Mouse (Mus musculus): Measurements from ENCODE around the gene Tbc1d8. TPM values are rescaled to one million over a fixed set of nuclear protein-coding genes. Genes with fewer than 3 reads are reported as not detected.

Tbc1d8 gene
- total and polyA plus RNA-seq, 2 experiments from 2014 or later: 7.7 to 19.3 TPM

DNA sequence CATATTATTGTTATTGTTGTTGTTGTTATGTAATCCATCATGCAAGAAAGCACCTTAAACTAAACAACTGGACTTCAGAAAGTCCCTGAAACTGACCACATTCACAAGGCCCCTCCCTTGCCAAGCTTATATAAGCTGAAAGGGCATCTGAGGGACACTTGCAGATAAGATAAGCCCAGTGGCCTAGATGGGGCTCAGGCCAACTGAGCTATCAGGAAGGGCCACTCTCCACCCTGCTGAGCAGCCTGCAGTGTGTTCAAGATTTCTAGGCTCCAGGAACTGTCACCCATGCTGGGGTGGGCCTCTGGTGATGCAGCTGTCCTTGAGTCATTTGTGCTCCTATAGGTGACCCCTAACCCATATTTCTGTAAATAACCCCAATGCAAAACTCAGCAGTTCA is 39.9 kb downstream of the Tbc1d8 start:
- no peak for ATAC-seq
- no peaks in the 10 kb centered on the region for H3K27me3 ChIP-seq (ENCODE audit: insufficient read depth, low read length)
- no peaks in the 10 kb centered on the region for H3K9me3 ChIP-seq (ENCODE audit: low read length)
- no peak overlapping the region for H3K4me2 ChIP-seq (ENCODE audit: low read depth)
- H3K27ac ChIP-seq (ENCODE audit: low read depth, low read length): no peak overlapping the region
- no peak overlapping the region for H3K4me3 ChIP-seq (ENCODE audit: low read depth, low read length)
- peaks cover 16% of the 10 kb centered on the region for H3K4me1 ChIP-seq (ENCODE audit: insufficient read depth)
- no peaks in the 10 kb centered on the region for H3K36me3 ChIP-seq (ENCODE audit: insufficient read depth)
- no peak overlapping the region for H3K9ac ChIP-seq
- DNase-seq: no peak
- no peak for TF ChIP-seq CTCF (IDR thresholded peaks at IDR 0.05; ENCODE audit: low read depth)

DNA sequence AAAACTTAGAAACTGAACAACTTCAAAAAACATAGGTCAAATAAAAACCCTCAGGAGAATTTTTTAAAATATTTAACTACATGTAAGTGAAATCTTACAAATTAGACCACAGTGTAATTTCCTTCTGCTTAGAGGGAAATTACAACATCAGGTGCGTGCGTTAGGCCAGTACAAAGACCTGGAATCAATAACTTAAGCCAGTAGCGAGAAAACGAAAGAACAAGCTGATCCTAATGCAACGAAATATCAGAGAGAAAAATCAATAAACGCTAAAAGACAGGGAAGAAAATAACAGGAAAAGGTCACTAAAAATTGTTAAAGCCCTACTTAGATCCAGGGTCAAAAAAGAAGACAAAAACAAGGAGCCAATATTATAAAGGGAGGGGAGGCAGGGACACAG is 44.3 kb downstream of the Tbc1d8 start:
- Histone ChIP-seq H3K4me1 (ENCODE audit: insufficient read depth) (no peaks in the 10 kb centered on the region), H3K9me3 (ENCODE audit: low read length) (no peaks in the 10 kb centered on the region), H3K36me3 (ENCODE audit: insufficient read depth) (no peaks in the 10 kb centered on the region), H3K4me3 (ENCODE audit: low read depth, low read length) (no peak overlapping the region), H3K9ac (no peak overlapping the region), H3K27me3 (ENCODE audit: insufficient read depth, low read length) (no peaks in the 10 kb centered on the region), H3K4me2 (ENCODE audit: low read depth) (no peak overlapping the region), H3K27ac (ENCODE audit: low read depth, low read length) (no peak overlapping the region)
- TF ChIP-seq CTCF (IDR thresholded peaks at IDR 0.05; ENCODE audit: low read depth): no peak
- DNase-seq: no peak
- WGBS: 87% methylated on average over 6 of the region's 6 CpGs
- ATAC-seq: no peak

DNA sequence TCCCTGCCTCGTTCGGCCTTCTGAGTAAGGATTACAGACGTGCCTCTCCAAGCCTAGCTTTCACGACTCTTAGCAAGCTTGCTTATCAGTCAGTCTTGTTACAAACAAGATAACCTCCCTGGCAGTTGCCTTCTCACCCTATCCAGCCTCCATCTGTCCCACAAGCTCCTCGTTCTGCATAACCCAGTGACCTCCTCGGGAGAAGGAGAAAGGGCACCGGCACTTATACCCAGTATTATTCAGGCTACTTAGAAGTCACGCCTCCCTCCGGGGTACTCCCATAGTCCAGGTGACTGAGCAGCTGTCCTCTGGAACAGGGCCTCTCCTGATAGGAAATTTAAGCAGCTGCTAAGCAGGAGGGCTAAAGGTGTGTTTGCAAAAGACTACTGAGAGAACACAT is 48.5 kb downstream of the Tbc1d8 start:
- no peak for ATAC-seq
- Histone ChIP-seq H3K9me3 (ENCODE audit: low read length) (no peaks in the 10 kb centered on the region), H3K27me3 (ENCODE audit: insufficient read depth, low read length) (no peaks in the 10 kb centered on the region), H3K27ac (ENCODE audit: low read depth, low read length) (no peak overlapping the region), H3K9ac (no peak overlapping the region), H3K4me1 (ENCODE audit: insufficient read depth) (no peaks in the 10 kb centered on the region), H3K36me3 (ENCODE audit: insufficient read depth) (no peaks in the 10 kb centered on the region), H3K4me2 (ENCODE audit: low read depth) (no peak overlapping the region), H3K4me3 (ENCODE audit: low read depth, low read length) (no peak overlapping the region)
- DNase-seq: no peak
- TF ChIP-seq CTCF (IDR thresholded peaks at IDR 0.05; ENCODE audit: low read depth): no peak
- 77% methylated on average over 9 of the region's 9 CpGs for WGBS

DNA sequence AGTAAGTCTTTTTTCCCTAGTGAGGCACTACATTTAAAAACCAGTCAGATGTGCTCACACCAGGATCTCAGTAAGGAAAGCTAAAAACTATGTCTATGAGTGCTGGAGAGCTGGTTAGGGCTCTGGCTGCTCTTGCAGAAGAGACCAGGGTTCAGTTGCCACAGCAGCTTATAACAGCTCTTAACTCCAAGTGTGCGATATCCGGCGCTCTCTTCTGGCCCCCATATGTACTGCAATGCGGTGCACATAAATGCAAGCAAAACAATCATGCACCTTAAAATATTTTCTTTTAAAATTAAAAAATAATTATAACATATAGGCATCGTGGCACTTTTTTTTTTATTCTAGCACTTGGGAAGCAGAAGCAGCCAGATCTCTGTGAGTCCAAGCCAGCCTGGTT is 49.5 kb downstream of the Tbc1d8 start:
- H3K4me1 ChIP-seq (ENCODE audit: insufficient read depth): no peaks in the 10 kb centered on the region
- 95% methylated on average over 5 of the region's 5 CpGs for WGBS
- H3K4me3 ChIP-seq (ENCODE audit: low read depth, low read length): no peak overlapping the region
- ATAC-seq (no peak), DNase-seq (no peak)
- no peak overlapping the region for H3K27ac ChIP-seq (ENCODE audit: low read depth, low read length)
- no peak for TF ChIP-seq CTCF (IDR thresholded peaks at IDR 0.05; ENCODE audit: low read depth)
- H3K27me3 ChIP-seq (ENCODE audit: insufficient read depth, low read length): no peaks in the 10 kb centered on the region
- no peak overlapping the region for H3K4me2 ChIP-seq (ENCODE audit: low read depth)
- no peaks in the 10 kb centered on the region for H3K36me3 ChIP-seq (ENCODE audit: insufficient read depth)
- no peaks in the 10 kb centered on the region for H3K9me3 ChIP-seq (ENCODE audit: low read length)
- no peak overlapping the region for H3K9ac ChIP-seq

DNA sequence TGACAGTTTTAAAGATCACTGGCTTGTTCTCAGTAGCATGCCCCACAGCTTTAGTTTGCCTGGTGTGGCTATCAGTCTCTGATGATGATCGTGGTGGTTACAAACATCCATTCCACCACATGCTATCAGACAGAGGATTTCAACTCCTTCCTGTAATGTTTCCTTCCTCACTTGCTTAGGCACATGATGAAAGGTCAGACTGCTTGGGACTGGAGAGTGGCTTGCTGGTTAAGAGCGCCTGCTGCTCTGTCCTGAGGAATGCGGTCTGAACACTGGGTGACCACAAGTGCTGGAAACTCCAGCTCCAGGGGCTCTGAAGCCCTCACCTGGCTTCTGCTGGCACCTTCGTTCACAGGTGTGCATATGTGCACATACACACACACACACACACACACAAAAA is 50.3 kb downstream of the Tbc1d8 start:
- no peak overlapping the region for H3K4me2 ChIP-seq (ENCODE audit: low read depth)
- TF ChIP-seq CTCF (IDR thresholded peaks at IDR 0.05; ENCODE audit: low read depth): no peak
- no peaks in the 10 kb centered on the region for H3K4me1 ChIP-seq (ENCODE audit: insufficient read depth)
- H3K9me3 ChIP-seq (ENCODE audit: low read length): no peaks in the 10 kb centered on the region
- ATAC-seq (no peak), DNase-seq (no peak)
- no peak overlapping the region for H3K4me3 ChIP-seq (ENCODE audit: low read depth, low read length)
- H3K27ac ChIP-seq (ENCODE audit: low read depth, low read length): no peak overlapping the region
- 90% methylated on average over 4 of the region's 4 CpGs for WGBS
- no peak overlapping the region for H3K9ac ChIP-seq
- H3K27me3 ChIP-seq (ENCODE audit: insufficient read depth, low read length): no peaks in the 10 kb centered on the region
- H3K36me3 ChIP-seq (ENCODE audit: insufficient read depth): no peaks in the 10 kb centered on the region

DNA sequence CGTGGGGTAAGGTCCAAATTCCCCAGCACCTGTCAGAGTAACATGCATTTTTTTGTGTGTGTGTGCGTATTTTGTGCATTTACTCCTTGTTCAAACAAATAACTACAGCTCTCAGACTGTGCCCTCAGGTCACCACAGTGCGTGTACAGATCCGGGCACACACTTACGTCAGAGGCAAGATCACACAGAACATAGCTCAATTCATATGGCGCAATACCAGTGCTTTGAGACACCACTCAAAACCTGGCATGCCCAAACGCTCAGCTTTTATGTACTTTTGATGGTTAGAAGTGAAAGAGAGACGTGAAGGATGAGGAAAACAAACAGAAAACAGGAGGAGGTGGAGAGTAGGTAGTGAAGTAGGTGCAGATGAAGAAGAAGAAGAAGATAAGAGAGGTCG is 53.1 kb downstream of the Tbc1d8 start:
- no peak for DNase-seq
- H3K4me2 ChIP-seq (ENCODE audit: low read depth): no peak overlapping the region
- no peak overlapping the region for H3K4me3 ChIP-seq (ENCODE audit: low read depth, low read length)
- TF ChIP-seq CTCF (IDR thresholded peaks at IDR 0.05; ENCODE audit: low read depth): no peak
- H3K9ac ChIP-seq: no peak overlapping the region
- no peaks in the 10 kb centered on the region for H3K9me3 ChIP-seq (ENCODE audit: low read length)
- ATAC-seq: no peak
- no peak overlapping the region for H3K27ac ChIP-seq (ENCODE audit: low read depth, low read length)
- no peaks in the 10 kb centered on the region for H3K36me3 ChIP-seq (ENCODE audit: insufficient read depth)
- H3K27me3 ChIP-seq (ENCODE audit: insufficient read depth, low read length): no peaks in the 10 kb centered on the region
- WGBS: 92% methylated on average over 9 of the region's 9 CpGs
- no peaks in the 10 kb centered on the region for H3K4me1 ChIP-seq (ENCODE audit: insufficient read depth)

DNA sequence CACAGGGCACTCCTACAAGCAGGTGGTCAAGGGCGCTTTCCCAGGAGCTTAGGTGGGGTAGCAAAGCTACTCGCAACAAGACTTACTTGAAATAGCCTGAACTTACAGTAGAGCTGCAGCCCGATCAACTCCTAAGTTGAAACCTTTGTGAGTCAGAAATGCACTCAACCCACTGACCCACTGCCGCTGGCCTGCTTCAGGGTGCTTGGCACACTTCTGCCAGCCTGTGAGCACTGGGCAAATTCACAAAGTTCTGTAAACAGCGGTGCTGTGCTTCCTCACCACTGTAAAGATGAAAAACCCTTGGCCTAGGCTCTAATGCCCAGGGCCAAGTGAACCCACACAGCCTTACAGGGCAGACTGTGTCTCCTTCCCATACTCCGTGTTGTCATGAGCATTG is 57.6 kb downstream of the Tbc1d8 start:
- Histone ChIP-seq H3K9me3 (ENCODE audit: low read length) (no peaks in the 10 kb centered on the region), H3K27ac (ENCODE audit: low read depth, low read length) (no peak overlapping the region), H3K4me2 (ENCODE audit: low read depth) (no peak overlapping the region), H3K27me3 (ENCODE audit: insufficient read depth, low read length) (no peaks in the 10 kb centered on the region), H3K4me1 (ENCODE audit: insufficient read depth) (no peaks in the 10 kb centered on the region), H3K9ac (no peak overlapping the region), H3K4me3 (ENCODE audit: low read depth, low read length) (no peak overlapping the region), H3K36me3 (ENCODE audit: insufficient read depth) (no peaks in the 10 kb centered on the region)
- DNase-seq: no peak
- ATAC-seq: no peak
- WGBS: 92% methylated on average over 6 of the region's 6 CpGs
- TF ChIP-seq CTCF (IDR thresholded peaks at IDR 0.05; ENCODE audit: low read depth): no peak

DNA sequence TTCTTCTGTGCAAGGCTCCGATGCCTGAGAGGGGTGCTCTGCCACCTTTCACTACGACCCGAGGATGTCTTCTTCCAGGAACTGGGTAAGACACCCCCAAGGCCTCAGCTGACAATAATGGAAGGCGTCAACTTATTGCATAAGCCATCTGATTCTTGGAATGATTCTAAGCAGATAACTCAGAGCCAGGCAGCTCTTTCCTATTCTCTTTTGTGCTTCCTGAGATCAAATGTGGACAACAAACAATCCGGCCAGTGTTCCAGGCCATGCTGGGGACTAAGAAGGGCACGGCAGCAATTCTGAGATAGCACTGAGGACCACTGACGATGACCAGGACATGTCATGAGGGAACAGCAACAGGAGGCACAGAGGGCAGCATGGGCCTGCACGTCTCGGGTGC is 59.7 kb downstream of the Tbc1d8 start:
- Histone ChIP-seq H3K36me3 (ENCODE audit: insufficient read depth) (no peaks in the 10 kb centered on the region), H3K27ac (ENCODE audit: low read depth, low read length) (no peak overlapping the region), H3K27me3 (ENCODE audit: insufficient read depth, low read length) (no peaks in the 10 kb centered on the region), H3K4me3 (ENCODE audit: low read depth, low read length) (no peak overlapping the region), H3K4me1 (ENCODE audit: insufficient read depth) (no peaks in the 10 kb centered on the region), H3K4me2 (ENCODE audit: low read depth) (no peak overlapping the region), H3K9ac (no peak overlapping the region), H3K9me3 (ENCODE audit: low read length) (no peaks in the 10 kb centered on the region)
- WGBS: 90% methylated on average over 9 of the region's 9 CpGs
- no peak for TF ChIP-seq CTCF (IDR thresholded peaks at IDR 0.05; ENCODE audit: low read depth)
- no peak for ATAC-seq
- DNase-seq: no peak

Measured in forebrain, postnatal 0 days (tissue).